Mouse (Mus musculus): ENCODE measurements around the gene Dlg2. TPM values are rescaled to one million over a fixed set of nuclear protein-coding genes. Genes with fewer than 3 reads are reported as not detected.

Dlg2 gene
- polyA plus RNA-seq, 1 experiment from 2014 or later: 0.51 TPM

DNA sequence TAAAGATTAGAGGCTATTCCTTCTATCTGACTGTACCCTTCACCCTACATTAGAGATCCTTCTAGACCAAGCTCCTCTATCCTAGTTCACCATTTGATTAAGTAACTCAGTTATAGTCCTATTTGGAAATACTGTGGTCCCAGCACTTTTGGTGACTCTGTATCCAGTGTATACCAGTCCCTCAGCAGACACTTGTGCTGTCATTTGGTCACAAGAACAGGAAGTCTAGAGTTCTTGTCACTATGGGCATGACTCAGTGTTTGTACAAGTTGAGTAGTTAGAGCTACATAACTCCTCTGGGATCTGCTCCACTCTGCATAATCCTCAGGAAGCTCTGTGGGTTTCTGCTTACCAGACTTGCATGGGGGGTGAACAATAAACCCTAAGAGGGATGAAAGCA, 1965.1 kb downstream of the Dlg2 start:
- Histone ChIP-seq H3K4me1 (ENCODE audit: control insufficient read depth, low read depth, low read length) (no peaks in the 10 kb centered on the region), H3K9ac (ENCODE audit: low read depth, low read length) (no peak overlapping the region), H3K27me3 (ENCODE audit: control insufficient read depth, insufficient read depth, low read depth, low read length) (no peaks in the 10 kb centered on the region), H3K4me2 (ENCODE audit: low read depth, low read length) (no peak overlapping the region), H3K36me3 (ENCODE audit: control insufficient read depth, insufficient read depth) (no peaks in the 10 kb centered on the region), H3K9me3 (replicated peaks; ENCODE audit: control insufficient read depth, low read length) (no peaks in the 10 kb centered on the region), H3K27ac (ENCODE audit: low read length) (no peak overlapping the region), H3K4me3 (ENCODE audit: low read depth, low read length) (no peak overlapping the region)
- peak; percentile 48; the same call in 1 of the 2 replicates for ATAC-seq (ENCODE audit: low read depth)

GRCm38 (mm10) chr7:92442082-92442481, 1965.6 kb downstream of the Dlg2 start:
- no peaks in the 10 kb centered on the region for H3K9me3 ChIP-seq (replicated peaks; ENCODE audit: control insufficient read depth, low read length)
- H3K4me1 ChIP-seq (ENCODE audit: control insufficient read depth, low read depth, low read length): no peaks in the 10 kb centered on the region
- no peaks in the 10 kb centered on the region for H3K36me3 ChIP-seq (ENCODE audit: control insufficient read depth, insufficient read depth)
- H3K9ac ChIP-seq (ENCODE audit: low read depth, low read length): no peak overlapping the region
- no peak overlapping the region for H3K4me2 ChIP-seq (ENCODE audit: low read depth, low read length)
- H3K27me3 ChIP-seq (ENCODE audit: control insufficient read depth, insufficient read depth, low read depth, low read length): no peaks in the 10 kb centered on the region
- no peak overlapping the region for H3K4me3 ChIP-seq (ENCODE audit: low read depth, low read length)
- 49% methylated on average over 4 of the region's 4 CpGs for WGBS (ENCODE audit: insufficient replicate concordance)
- H3K27ac ChIP-seq (ENCODE audit: low read length): no peak overlapping the region
- 0 out of 2 replicates have a peak, but pooled peaks have one; percentile 30 for ATAC-seq (ENCODE audit: low read depth)

GRCm38 (mm10) chr7:92447938-92448337, 1971.5 kb downstream of the Dlg2 start:
- Histone ChIP-seq H3K4me1 (ENCODE audit: control insufficient read depth, low read depth, low read length) (no peaks in the 10 kb centered on the region), H3K4me3 (ENCODE audit: low read depth, low read length) (no peak overlapping the region), H3K27ac (ENCODE audit: low read length) (no peak overlapping the region), H3K4me2 (ENCODE audit: low read depth, low read length) (no peak overlapping the region), H3K27me3 (ENCODE audit: control insufficient read depth, insufficient read depth, low read depth, low read length) (no peaks in the 10 kb centered on the region), H3K36me3 (ENCODE audit: control insufficient read depth, insufficient read depth) (no peaks in the 10 kb centered on the region), H3K9ac (ENCODE audit: low read depth, low read length) (no peak overlapping the region), H3K9me3 (replicated peaks; ENCODE audit: control insufficient read depth, low read length) (no peaks in the 10 kb centered on the region)
- 61% methylated on average over 6 of the region's 6 CpGs for WGBS (ENCODE audit: insufficient replicate concordance)
- no peak for ATAC-seq (ENCODE audit: low read depth)

DNA sequence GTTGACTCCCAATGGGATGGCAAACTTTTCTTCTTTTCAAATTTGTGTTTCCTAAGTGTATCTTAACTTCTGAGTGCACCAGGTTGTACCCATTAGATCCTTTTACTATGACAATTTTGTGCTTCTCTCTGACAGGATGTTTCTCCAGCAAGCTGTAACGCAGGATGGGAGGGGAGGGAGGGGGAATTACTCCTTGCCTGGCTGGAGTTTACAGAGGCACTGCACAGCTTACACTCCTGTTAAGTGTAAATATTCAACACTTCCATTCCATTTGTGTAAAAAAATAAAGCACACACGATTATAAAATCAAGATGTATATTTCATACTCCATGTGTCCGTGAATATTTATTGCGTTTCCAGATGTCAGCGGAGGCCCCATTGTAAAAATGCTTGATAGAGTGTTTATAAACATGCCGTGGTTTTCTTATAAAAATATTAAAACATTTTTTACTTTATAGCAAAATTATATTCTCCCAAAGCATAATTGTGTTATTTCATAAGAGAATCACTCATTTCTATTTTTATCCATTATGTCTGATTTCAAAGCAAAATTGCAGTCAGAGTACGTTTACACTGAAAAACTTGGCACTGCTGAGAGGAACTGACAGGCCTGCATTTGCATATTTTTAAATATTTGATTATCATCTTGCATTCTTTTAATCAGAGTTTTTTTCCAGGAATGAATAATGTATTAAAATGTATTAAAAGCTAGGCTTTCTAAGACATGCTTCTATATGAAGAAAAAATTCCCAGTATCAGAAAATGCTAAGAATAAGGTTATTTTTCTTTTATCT, 1972.5 kb downstream of the Dlg2 start:
- H3K4me3 ChIP-seq (ENCODE audit: low read depth, low read length): no peak overlapping the region
- no peaks in the 10 kb centered on the region for H3K4me1 ChIP-seq (ENCODE audit: control insufficient read depth, low read depth, low read length)
- H3K4me2 ChIP-seq (ENCODE audit: low read depth, low read length): no peak overlapping the region
- no peak for ATAC-seq (ENCODE audit: low read depth)
- H3K36me3 ChIP-seq (ENCODE audit: control insufficient read depth, insufficient read depth): no peaks in the 10 kb centered on the region
- H3K9ac ChIP-seq (ENCODE audit: low read depth, low read length): no peak overlapping the region
- no peaks in the 10 kb centered on the region for H3K9me3 ChIP-seq (replicated peaks; ENCODE audit: control insufficient read depth, low read length)
- H3K27ac ChIP-seq (ENCODE audit: low read length): no peak overlapping the region
- no peaks in the 10 kb centered on the region for H3K27me3 ChIP-seq (ENCODE audit: control insufficient read depth, insufficient read depth, low read depth, low read length)
- 62% methylated on average over 7 of the region's 7 CpGs for WGBS (ENCODE audit: insufficient replicate concordance)

GRCm38 (mm10) chr7:92454176-92454575, 1977.7 kb downstream of the Dlg2 start:
- H3K4me3 ChIP-seq (ENCODE audit: low read depth, low read length): no peak overlapping the region
- H3K4me2 ChIP-seq (ENCODE audit: low read depth, low read length): no peak overlapping the region
- H3K27ac ChIP-seq (ENCODE audit: low read length): no peak overlapping the region
- 41% methylated on average over 2 of the region's 2 CpGs for WGBS (ENCODE audit: insufficient replicate concordance)
- no peak for ATAC-seq (ENCODE audit: low read depth)
- H3K4me1 ChIP-seq (ENCODE audit: control insufficient read depth, low read depth, low read length): no peaks in the 10 kb centered on the region
- no peaks in the 10 kb centered on the region for H3K9me3 ChIP-seq (replicated peaks; ENCODE audit: control insufficient read depth, low read length)
- H3K27me3 ChIP-seq (ENCODE audit: control insufficient read depth, insufficient read depth, low read depth, low read length): no peaks in the 10 kb centered on the region
- H3K9ac ChIP-seq (ENCODE audit: low read depth, low read length): no peak overlapping the region
- no peaks in the 10 kb centered on the region for H3K36me3 ChIP-seq (ENCODE audit: control insufficient read depth, insufficient read depth)

DNA sequence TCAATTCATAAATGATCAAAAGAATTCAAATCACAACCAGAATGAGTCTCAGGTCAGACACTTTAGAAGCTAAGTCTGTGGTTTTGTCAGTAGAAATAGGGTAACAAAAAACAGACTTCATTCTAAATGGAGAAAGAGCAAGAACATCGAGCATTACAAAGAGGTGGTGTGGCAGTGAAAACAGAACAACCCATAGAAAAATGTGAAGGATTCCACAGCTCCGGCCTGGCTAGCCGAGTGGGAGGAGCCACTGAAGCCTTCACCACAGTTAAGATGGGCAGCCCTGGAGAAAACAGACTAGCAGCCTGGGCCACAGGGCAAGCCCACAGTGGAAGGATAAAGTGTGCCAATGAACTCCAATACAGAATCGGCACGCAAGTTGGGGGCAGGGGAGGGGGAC, 1979.5 kb downstream of the Dlg2 start:
- whole genome bisulfite sequencing (ENCODE audit: insufficient replicate concordance): 59% methylated on average over 5 of the region's 5 CpGs
- H3K4me3 ChIP-seq (ENCODE audit: low read depth, low read length): no peak overlapping the region
- H3K4me1 ChIP-seq (ENCODE audit: control insufficient read depth, low read depth, low read length): no peaks in the 10 kb centered on the region
- H3K27ac ChIP-seq (ENCODE audit: low read length): no peak overlapping the region
- no peak overlapping the region for H3K4me2 ChIP-seq (ENCODE audit: low read depth, low read length)
- H3K9ac ChIP-seq (ENCODE audit: low read depth, low read length): no peak overlapping the region
- H3K36me3 ChIP-seq (ENCODE audit: control insufficient read depth, insufficient read depth): no peaks in the 10 kb centered on the region
- ATAC-seq (ENCODE audit: low read depth): no peak
- H3K9me3 ChIP-seq (replicated peaks; ENCODE audit: control insufficient read depth, low read length): no peaks in the 10 kb centered on the region
- no peaks in the 10 kb centered on the region for H3K27me3 ChIP-seq (ENCODE audit: control insufficient read depth, insufficient read depth, low read depth, low read length)

GRCm38 (mm10) chr7:92457791-92458190, 1981.3 kb downstream of the Dlg2 start:
- no peaks in the 10 kb centered on the region for H3K4me1 ChIP-seq (ENCODE audit: control insufficient read depth, low read depth, low read length)
- no peaks in the 10 kb centered on the region for H3K9me3 ChIP-seq (replicated peaks; ENCODE audit: control insufficient read depth, low read length)
- H3K27ac ChIP-seq (ENCODE audit: low read length): no peak overlapping the region
- no peaks in the 10 kb centered on the region for H3K27me3 ChIP-seq (ENCODE audit: control insufficient read depth, insufficient read depth, low read depth, low read length)
- 46% methylated on average over 4 of the region's 4 CpGs for WGBS (ENCODE audit: insufficient replicate concordance)
- H3K36me3 ChIP-seq (ENCODE audit: control insufficient read depth, insufficient read depth): no peaks in the 10 kb centered on the region
- H3K4me2 ChIP-seq (ENCODE audit: low read depth, low read length): no peak overlapping the region
- ATAC-seq (ENCODE audit: low read depth): no peak
- no peak overlapping the region for H3K9ac ChIP-seq (ENCODE audit: low read depth, low read length)
- H3K4me3 ChIP-seq (ENCODE audit: low read depth, low read length): no peak overlapping the region

GRCm38 (mm10) chr7:92458308-92458707, 1981.8 kb downstream of the Dlg2 start:
- Histone ChIP-seq H3K9ac (ENCODE audit: low read depth, low read length) (no peak overlapping the region), H3K4me3 (ENCODE audit: low read depth, low read length) (no peak overlapping the region), H3K27ac (ENCODE audit: low read length) (no peak overlapping the region), H3K4me2 (ENCODE audit: low read depth, low read length) (no peak overlapping the region), H3K9me3 (replicated peaks; ENCODE audit: control insufficient read depth, low read length) (no peaks in the 10 kb centered on the region), H3K4me1 (ENCODE audit: control insufficient read depth, low read depth, low read length) (no peaks in the 10 kb centered on the region), H3K36me3 (ENCODE audit: control insufficient read depth, insufficient read depth) (no peaks in the 10 kb centered on the region), H3K27me3 (ENCODE audit: control insufficient read depth, insufficient read depth, low read depth, low read length) (no peaks in the 10 kb centered on the region)
- no peak for ATAC-seq (ENCODE audit: low read depth)
- WGBS (ENCODE audit: insufficient replicate concordance): 43% methylated on average over 4 of the region's 4 CpGs

GRCm38 (mm10) chr7:92460578-92460977, 1984.1 kb downstream of the Dlg2 start:
- no peaks in the 10 kb centered on the region for H3K27me3 ChIP-seq (ENCODE audit: control insufficient read depth, insufficient read depth, low read depth, low read length)
- H3K27ac ChIP-seq (ENCODE audit: low read length): no peak overlapping the region
- H3K9me3 ChIP-seq (replicated peaks; ENCODE audit: control insufficient read depth, low read length): no peaks in the 10 kb centered on the region
- H3K36me3 ChIP-seq (ENCODE audit: control insufficient read depth, insufficient read depth): no peaks in the 10 kb centered on the region
- no peak overlapping the region for H3K9ac ChIP-seq (ENCODE audit: low read depth, low read length)
- ATAC-seq (ENCODE audit: low read depth): no peak
- H3K4me1 ChIP-seq (ENCODE audit: control insufficient read depth, low read depth, low read length): no peaks in the 10 kb centered on the region
- H3K4me2 ChIP-seq (ENCODE audit: low read depth, low read length): no peak overlapping the region
- no peak overlapping the region for H3K4me3 ChIP-seq (ENCODE audit: low read depth, low read length)

All from liver, embryonic 16.5 days (tissue).